Mouse (Mus musculus): ENCODE data around the gene Sh2d7. TPM values are rescaled to one million over a fixed set of nuclear protein-coding genes. Genes with fewer than 3 reads are reported as not detected.

The Sh2d7 gene
- not detected in 2 replicates for polyA plus RNA-seq (2015; fragmentation: Nextera tagmentation; extraction: Ambion mirVana)

DNA sequence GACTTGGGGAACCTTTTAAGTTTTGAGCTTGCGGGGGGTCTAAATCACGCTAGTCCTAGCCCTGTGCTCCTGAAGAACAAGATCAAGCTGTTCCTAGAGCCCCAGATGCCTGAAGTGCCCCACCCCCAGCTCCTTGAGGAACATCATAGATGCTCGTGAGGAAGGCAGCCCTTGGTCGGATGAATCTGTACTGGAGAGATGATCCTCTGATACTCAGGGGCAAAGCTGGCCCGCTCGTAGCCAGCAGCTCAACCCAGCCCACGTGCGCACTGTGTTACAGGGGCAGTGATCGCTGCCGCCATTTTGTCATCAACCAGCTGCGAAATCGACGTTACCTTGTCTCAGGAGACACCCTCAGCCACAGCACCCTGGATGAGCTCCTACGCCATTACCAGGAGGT lies at the start of gene Sh2d7:
Gene Sh2d7, plus strand, starts transcription at position 301 of the 400 bp plus-strand sequence.
- no peaks in the 10 kb centered on the region for H3K9me3 ChIP-seq
- H3K9ac ChIP-seq, result no peak within 1 kb of the TSS
- peaks cover 6% of the 10 kb centered on the region; the same call in 1 of the 2 replicates for H3K27me3 ChIP-seq (replicated peaks)
- 0 out of 2 replicates have a peak, but pooled peaks cover 2% of the 10 kb centered on the region for H3K4me1 ChIP-seq
- no peaks in the 10 kb centered on the region for H3K36me3 ChIP-seq
- no peak within 1 kb of the TSS for H3K27ac ChIP-seq (replicated peaks)
- WGBS, result 85% methylated on average over 14 of the region's 14 CpGs
- H3K4me3 ChIP-seq, result no peak within 1 kb of the TSS
- no peak for ATAC-seq (ENCODE audit: extremely low read depth, insufficient number of reproducible peaks, low FRiP score, low TSS enrichment)
- H3K4me2 ChIP-seq, result no peak within 1 kb of the TSS

DNA sequence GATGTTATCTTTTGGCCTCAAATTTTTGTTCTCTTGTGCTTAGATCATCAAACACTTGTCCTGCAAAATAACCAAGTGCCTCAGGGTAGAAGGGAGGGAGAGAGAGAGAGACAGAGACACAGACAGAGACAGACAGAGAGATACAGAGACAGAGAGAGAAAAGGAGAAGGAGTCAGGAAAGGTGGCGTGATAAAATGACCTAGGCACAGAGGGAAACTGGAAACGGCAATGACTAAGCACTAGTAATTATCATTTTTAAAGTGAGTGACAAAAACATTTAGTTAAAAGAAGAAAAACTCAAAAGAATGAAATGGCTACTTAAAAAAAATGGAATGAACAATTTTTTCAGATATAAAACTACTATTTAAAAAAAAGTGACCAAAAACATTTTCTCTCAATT lies 49.2 kb upstream of the Sh2d7 start:
- H3K9me3 ChIP-seq, result no peaks in the 10 kb centered on the region
- 70% methylated on average over 2 of the region's 2 CpGs for WGBS
- no peaks in the 10 kb centered on the region for H3K4me1 ChIP-seq
- no peak overlapping the region for H3K27ac ChIP-seq (replicated peaks)
- H3K27me3 ChIP-seq (replicated peaks), result no peaks in the 10 kb centered on the region
- H3K36me3 ChIP-seq, result no peaks in the 10 kb centered on the region
- ATAC-seq (ENCODE audit: extremely low read depth, insufficient number of reproducible peaks, low FRiP score, low TSS enrichment), result no peak
- H3K4me3 ChIP-seq, result no peak overlapping the region
- no peak overlapping the region for H3K9ac ChIP-seq
- H3K4me2 ChIP-seq, result no peak overlapping the region

DNA sequence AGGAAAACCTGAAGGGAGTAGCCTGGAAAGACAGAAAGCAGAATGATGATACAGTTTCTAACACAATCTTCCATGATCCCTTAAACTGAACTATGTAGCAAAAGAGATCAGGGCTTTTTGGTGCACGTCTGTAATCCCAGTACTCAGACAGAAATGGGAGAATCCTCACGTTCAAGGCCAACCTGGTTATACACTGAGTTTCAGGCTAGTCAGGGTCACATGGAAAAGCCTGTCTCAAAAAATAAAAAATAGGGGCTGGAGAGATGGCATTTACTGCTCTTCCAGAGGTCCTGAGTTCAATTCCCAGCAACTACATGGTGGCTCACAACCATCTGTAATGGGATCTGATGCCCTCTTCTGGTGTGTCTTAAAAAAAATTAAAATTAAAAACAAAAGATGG lies 48.4 kb upstream of the Sh2d7 start:
- H3K27ac ChIP-seq (replicated peaks), result no peak overlapping the region
- H3K36me3 ChIP-seq, result no peaks in the 10 kb centered on the region
- no peak overlapping the region for H3K4me2 ChIP-seq
- H3K27me3 ChIP-seq (replicated peaks), result no peaks in the 10 kb centered on the region
- H3K4me3 ChIP-seq, result no peak overlapping the region
- WGBS, result 72% methylated on average over 2 of the region's 2 CpGs
- no peak overlapping the region for H3K9ac ChIP-seq
- ATAC-seq (ENCODE audit: extremely low read depth, insufficient number of reproducible peaks, low FRiP score, low TSS enrichment), result no peak
- H3K4me1 ChIP-seq, result no peaks in the 10 kb centered on the region
- no peaks in the 10 kb centered on the region for H3K9me3 ChIP-seq

DNA sequence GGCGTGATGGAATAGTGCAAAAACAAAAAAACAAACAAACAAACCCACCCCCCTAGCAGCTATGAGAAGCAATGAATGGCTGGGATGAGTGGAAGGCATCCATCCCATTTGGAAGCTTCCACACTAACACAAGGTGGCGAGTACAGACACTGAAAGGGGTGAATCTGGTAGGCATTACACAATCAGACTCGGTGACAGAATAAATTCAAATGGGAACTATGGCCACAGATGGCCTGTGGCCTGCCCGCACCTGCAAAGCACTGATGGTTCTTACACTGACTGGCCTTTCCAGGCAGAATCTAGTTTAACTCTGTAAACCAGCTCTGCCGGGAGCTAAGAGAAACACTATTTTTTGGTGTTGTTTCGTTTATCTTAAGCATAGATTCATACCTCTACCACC lies 39.5 kb upstream of the Sh2d7 start:
- H3K9ac ChIP-seq, result no peak overlapping the region
- no peak overlapping the region for H3K4me3 ChIP-seq
- no peak for ATAC-seq (ENCODE audit: extremely low read depth, insufficient number of reproducible peaks, low FRiP score, low TSS enrichment)
- H3K4me2 ChIP-seq, result no peak overlapping the region
- peaks cover 17% of the 10 kb centered on the region for H3K27me3 ChIP-seq (replicated peaks)
- 78% methylated on average over 6 of the region's 6 CpGs for WGBS
- peaks cover 12% of the 10 kb centered on the region for H3K4me1 ChIP-seq
- H3K27ac ChIP-seq (replicated peaks), result no peak overlapping the region
- no peaks in the 10 kb centered on the region for H3K36me3 ChIP-seq
- H3K9me3 ChIP-seq, result no peaks in the 10 kb centered on the region

DNA sequence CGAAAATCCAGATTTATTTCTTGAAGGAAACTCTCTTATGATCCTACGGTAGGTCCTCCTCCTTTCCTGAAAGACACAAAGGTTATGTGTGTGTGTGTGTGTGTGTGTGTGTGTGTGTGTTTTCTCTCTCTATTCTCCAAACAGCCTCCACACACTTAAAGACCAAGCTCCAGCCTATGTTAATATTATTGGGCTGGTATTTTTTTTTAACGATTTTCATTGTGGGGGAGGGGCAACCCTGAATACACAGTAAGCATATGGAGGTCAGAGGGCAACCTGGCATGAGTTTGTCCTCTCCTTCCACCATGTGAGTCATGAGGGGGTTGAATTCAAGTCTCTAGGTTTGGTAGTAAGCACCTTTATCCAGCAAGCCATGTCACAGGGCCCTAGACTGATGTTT lies 39.0 kb upstream of the Sh2d7 start:
- no peak overlapping the region for H3K4me2 ChIP-seq
- ATAC-seq (ENCODE audit: extremely low read depth, insufficient number of reproducible peaks, low FRiP score, low TSS enrichment), result no peak
- peaks cover 19% of the 10 kb centered on the region for H3K27me3 ChIP-seq (replicated peaks)
- no peaks in the 10 kb centered on the region for H3K36me3 ChIP-seq
- H3K27ac ChIP-seq (replicated peaks), result no peak overlapping the region
- peaks cover 12% of the 10 kb centered on the region for H3K4me1 ChIP-seq
- H3K9me3 ChIP-seq, result no peaks in the 10 kb centered on the region
- H3K9ac ChIP-seq, result no peak overlapping the region
- 81% methylated on average over 3 of the region's 3 CpGs for WGBS
- no peak overlapping the region for H3K4me3 ChIP-seq

DNA sequence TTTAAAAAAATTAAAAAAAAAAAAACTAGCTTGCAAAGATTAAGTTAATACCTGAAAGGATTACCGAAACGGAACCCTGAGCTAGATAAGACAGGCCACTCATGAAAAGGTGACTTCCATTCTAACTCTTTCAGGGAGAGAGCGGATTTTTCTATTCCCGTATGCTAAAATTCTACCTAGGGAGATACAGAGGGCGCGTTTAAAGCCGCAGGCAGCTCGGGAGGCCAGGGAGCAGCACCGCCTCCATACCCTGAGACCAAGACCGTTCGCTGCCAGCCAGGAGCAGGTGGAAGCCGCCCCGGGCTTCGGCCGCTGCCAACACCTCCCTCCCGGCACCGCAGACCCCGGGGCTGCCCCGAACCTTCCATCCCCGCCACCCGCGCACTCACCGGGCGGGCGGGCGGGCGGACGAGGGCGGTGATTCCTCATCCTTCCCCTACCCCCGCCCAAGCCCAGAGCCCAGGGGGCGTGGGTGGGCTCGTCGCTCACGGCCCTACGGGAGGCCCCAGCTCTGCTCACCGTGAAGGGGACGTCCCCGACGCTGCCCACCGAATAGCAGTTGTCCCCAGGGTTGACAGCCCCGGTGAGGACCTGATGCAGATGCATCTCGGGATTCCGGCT lies 37.8 kb upstream of the Sh2d7 start:
- peak overlapping the region; percentile 92 for H3K9ac ChIP-seq
- peak; percentile 4; the same call in 1 of the 2 replicates for ATAC-seq (ENCODE audit: extremely low read depth, insufficient number of reproducible peaks, low FRiP score, low TSS enrichment)
- WGBS, result under 1% methylated on average over 43 of the region's 43 CpGs
- no peaks in the 10 kb centered on the region for H3K36me3 ChIP-seq
- peak overlapping the region; percentile 73 for H3K27ac ChIP-seq (replicated peaks)
- H3K4me3 ChIP-seq, result peak overlapping the region; percentile 87
- H3K4me1 ChIP-seq, result peaks cover 12% of the 10 kb centered on the region
- H3K4me2 ChIP-seq, result peak overlapping the region; percentile 95
- peaks cover 25% of the 10 kb centered on the region for H3K27me3 ChIP-seq (replicated peaks)
- no peaks in the 10 kb centered on the region for H3K9me3 ChIP-seq

DNA sequence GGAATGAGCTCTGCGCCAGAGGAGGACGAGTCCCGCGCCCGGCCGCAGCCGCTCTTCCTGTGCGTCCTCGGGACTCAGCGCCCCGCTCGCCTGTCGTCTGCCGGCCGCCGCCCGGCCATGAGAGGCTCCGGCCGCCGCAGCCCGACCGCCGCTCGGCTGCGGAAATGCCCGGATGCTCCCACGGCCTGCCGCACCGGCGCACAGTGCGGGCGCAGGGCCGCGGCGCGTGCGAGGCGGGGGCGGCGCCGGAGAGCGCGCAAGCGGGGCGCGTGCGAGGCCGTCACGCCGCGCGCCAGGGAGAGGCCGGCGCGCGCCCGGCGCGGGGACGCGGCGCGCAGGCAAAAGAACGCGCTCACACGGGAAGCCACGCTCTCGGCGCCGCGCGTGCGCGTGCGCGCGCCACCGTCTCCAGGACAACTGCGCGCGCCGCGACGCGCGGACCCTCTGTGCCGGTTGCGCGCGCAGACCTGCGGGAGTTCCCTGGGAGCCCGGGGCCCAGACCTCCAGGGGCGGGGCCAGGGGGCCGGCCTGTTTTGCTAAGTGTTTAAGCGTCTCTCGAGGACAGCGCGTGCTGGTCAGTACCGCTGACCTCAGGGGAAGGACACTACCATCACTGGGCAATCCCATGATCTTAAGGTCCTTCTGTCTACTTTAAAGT lies 37.2 kb upstream of the Sh2d7 start, which contains the start of gene Dmxl2:
Gene Dmxl2, minus strand, starts transcription at position 174 of the 658 bp plus-strand sequence.
- Histone ChIP-seq H3K27ac (replicated peaks) (peak within 1 kb of the TSS; percentile 73), H3K9ac (peak within 1 kb of the TSS; percentile 92), H3K4me1 (peaks cover 12% of the 10 kb centered on the region), H3K27me3 (replicated peaks) (peaks cover 25% of the 10 kb centered on the region), H3K9me3 (no peaks in the 10 kb centered on the region), H3K36me3 (no peaks in the 10 kb centered on the region), H3K4me2 (peak within 1 kb of the TSS; percentile 95), H3K4me3 (peak within 1 kb of the TSS; percentile 87)
- ATAC-seq (ENCODE audit: extremely low read depth, insufficient number of reproducible peaks, low FRiP score, low TSS enrichment), result peak; percentile 81
- WGBS, result under 1% methylated on average over 86 of the region's 99 CpGs

DNA sequence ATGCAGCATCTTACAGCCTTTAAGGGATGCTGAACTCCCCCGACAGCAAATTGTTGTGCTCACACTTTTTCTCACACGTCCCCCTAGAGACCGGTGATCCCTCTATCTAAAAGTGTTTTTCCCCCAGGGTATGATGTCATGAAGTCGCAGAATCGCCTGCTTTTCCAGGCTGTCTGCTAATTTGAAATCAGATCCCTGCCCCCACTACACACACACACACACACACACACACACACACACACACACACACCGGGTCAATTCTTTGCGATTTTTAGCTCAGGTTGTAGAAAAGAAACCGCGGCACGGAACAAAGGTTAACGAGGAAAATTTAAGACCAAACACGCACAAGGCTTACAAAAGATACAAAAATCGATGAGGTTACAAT lies 36.7 kb upstream of the Sh2d7 start:
- Histone ChIP-seq H3K4me2 (peak overlapping the region; percentile 95), H3K9ac (peak overlapping the region; percentile 92), H3K27me3 (replicated peaks) (peaks cover 25% of the 10 kb centered on the region), H3K36me3 (no peaks in the 10 kb centered on the region), H3K27ac (replicated peaks) (peak overlapping the region; percentile 73; the same call in 1 of the 2 replicates), H3K4me1 (peaks cover 12% of the 10 kb centered on the region), H3K4me3 (peak overlapping the region; percentile 87), H3K9me3 (no peaks in the 10 kb centered on the region)
- WGBS, result 5% methylated on average over 13 of the region's 13 CpGs
- ATAC-seq (ENCODE audit: extremely low read depth, insufficient number of reproducible peaks, low FRiP score, low TSS enrichment), result no peak

DNA sequence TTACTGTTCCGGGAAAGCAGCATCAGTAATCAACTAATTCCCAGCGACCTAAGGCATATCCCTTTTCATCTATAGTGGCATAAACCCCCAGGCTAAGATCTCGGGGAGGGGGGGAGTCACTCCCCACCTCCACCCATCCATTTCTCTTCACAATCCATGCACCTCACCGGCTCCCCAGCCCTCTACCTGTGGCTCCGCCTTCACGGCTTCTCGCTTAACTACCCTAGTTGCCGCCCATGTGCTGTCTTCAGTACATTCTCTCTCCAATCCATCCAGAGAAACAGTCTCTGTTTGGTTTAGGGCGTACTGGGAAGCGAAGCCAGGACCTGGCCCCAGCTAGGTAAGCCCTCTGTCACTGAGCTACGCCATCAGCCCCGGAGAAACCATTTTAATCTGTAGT lies 35.9 kb upstream of the Sh2d7 start:
- Histone ChIP-seq H3K27ac (replicated peaks) (no peak overlapping the region), H3K27me3 (replicated peaks) (peaks cover 25% of the 10 kb centered on the region), H3K36me3 (no peaks in the 10 kb centered on the region), H3K4me1 (peaks cover 12% of the 10 kb centered on the region), H3K4me3 (peak overlapping the region; percentile 87), H3K9me3 (no peaks in the 10 kb centered on the region), H3K4me2 (peak overlapping the region; percentile 95), H3K9ac (peak overlapping the region; percentile 92)
- 19% methylated on average over 12 of the region's 12 CpGs for WGBS
- ATAC-seq (ENCODE audit: extremely low read depth, insufficient number of reproducible peaks, low FRiP score, low TSS enrichment), result no peak

DNA sequence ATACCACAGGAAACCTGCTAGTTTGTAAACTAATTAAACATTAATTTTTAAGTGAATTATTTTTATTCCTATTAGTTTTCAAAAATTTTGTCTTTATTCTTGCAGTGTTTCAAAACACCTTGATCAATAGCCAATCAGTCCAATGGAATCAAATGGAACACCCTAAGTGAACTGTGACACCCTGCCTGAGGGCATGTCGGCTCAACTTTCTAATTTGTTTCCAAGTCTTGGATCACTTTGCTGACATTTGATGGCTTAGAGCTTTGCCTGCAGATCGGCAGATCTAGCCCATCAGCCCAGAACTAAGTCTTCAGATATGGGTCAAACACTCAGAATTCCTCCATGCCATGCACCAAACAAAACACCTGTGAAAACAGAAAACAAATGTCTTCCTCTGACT lies 22.8 kb upstream of the Sh2d7 start:
- Histone ChIP-seq H3K9ac (no peak overlapping the region), H3K27ac (replicated peaks) (no peak overlapping the region), H3K36me3 (no peaks in the 10 kb centered on the region), H3K4me1 (no peaks in the 10 kb centered on the region), H3K27me3 (replicated peaks) (no peaks in the 10 kb centered on the region), H3K4me2 (no peak overlapping the region), H3K4me3 (no peak overlapping the region), H3K9me3 (no peaks in the 10 kb centered on the region)
- no peak for ATAC-seq (ENCODE audit: extremely low read depth, insufficient number of reproducible peaks, low FRiP score, low TSS enrichment)
- 72% methylated on average over 2 of the region's 2 CpGs for WGBS

DNA sequence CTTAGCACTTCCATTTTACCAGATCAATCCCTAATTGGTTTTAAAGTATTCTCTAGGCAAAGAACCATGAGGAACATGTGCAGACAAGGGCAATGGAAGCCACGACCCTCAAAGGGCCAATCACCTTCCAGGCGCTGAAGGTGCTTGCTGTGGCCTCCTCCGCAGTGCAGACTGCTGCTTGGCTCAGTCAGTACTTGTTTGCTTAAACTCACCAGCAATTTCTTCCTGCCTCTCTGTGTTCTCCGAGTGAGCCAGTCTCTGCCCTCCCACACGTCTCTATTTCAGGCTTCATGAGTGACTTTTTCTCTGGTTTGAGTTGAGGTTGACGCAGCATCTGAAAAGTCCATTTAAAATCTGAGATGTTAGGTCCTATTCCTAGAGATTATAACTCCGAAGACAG lies 19.9 kb upstream of the Sh2d7 start:
- Histone ChIP-seq H3K36me3 (no peaks in the 10 kb centered on the region), H3K9me3 (no peaks in the 10 kb centered on the region), H3K4me2 (no peak overlapping the region), H3K27me3 (replicated peaks) (no peaks in the 10 kb centered on the region), H3K4me3 (no peak overlapping the region), H3K9ac (no peak overlapping the region), H3K4me1 (no peaks in the 10 kb centered on the region), H3K27ac (replicated peaks) (no peak overlapping the region)
- no peak for ATAC-seq (ENCODE audit: extremely low read depth, insufficient number of reproducible peaks, low FRiP score, low TSS enrichment)
- 49% methylated on average over 7 of the region's 7 CpGs for WGBS

DNA sequence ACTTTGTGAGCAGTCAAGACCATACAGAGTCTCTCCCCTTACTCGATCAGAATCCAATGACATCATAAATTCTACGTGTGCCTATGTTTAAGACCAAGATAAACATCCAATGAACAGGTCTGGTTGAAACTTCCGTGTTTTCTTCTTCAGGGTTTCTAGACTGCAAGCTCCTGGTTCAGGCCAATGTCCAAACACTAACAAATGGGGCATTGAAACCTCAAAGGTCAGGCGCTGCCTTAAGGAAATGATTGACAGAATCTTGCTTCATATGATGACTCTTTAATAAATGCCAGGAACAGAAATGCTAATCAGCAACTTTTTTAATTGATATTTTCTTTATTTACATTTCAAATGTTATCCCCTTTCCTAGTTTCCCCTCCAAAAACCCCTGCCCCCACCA lies 18.5 kb upstream of the Sh2d7 start:
- no peak overlapping the region for H3K27ac ChIP-seq (replicated peaks)
- ATAC-seq (ENCODE audit: extremely low read depth, insufficient number of reproducible peaks, low FRiP score, low TSS enrichment), result no peak
- no peaks in the 10 kb centered on the region for H3K4me1 ChIP-seq
- H3K9me3 ChIP-seq, result no peaks in the 10 kb centered on the region
- WGBS, result 69% methylated on average over 4 of the region's 4 CpGs
- no peak overlapping the region for H3K9ac ChIP-seq
- H3K36me3 ChIP-seq, result no peaks in the 10 kb centered on the region
- H3K4me2 ChIP-seq, result no peak overlapping the region
- no peak overlapping the region for H3K4me3 ChIP-seq
- H3K27me3 ChIP-seq (replicated peaks), result no peaks in the 10 kb centered on the region
